Mouse (Mus musculus): Measurements from ENCODE around the gene Spon1. TPM values are rescaled to one million over a fixed set of nuclear protein-coding genes. Genes with fewer than 3 reads are reported as not detected.

Spon1 gene
- polyA plus RNA-seq, 1 experiment, result 38.2 TPM

- H3K27ac ChIP-seq (ENCODE audit: insufficient read depth, low read length), result no peak overlapping the region
- no peak for DNase-seq
- no peaks in the 10 kb centered on the region for H3K4me1 ChIP-seq (ENCODE audit: control insufficient read depth, insufficient read depth, low read length)
- no peaks in the 10 kb centered on the region for H3K27me3 ChIP-seq (ENCODE audit: control insufficient read depth, insufficient read depth, low read length)
- no peak for TF ChIP-seq CTCF (IDR thresholded peaks at IDR 0.05; ENCODE audit: borderline replicate concordance, insufficient read depth, low read depth, low read length)
- TF ChIP-seq POLR2A (IDR thresholded peaks at IDR 0.05; ENCODE audit: borderline replicate concordance, insufficient read depth, low read length), result no peak
- 89% methylated on average over 1 of the region's 1 CpGs for WGBS
- no peak overlapping the region for H3K4me3 ChIP-seq (replicated peaks; ENCODE audit: insufficient read depth, low read depth, low read length)
Observed at GRCm38 (mm10) chr7:113872846-113873245, 107.0 kb downstream of the Spon1 start.

- no peak for DNase-seq
- 86% methylated on average over 4 of the region's 4 CpGs for WGBS
- TF ChIP-seq POLR2A (IDR thresholded peaks at IDR 0.05; ENCODE audit: borderline replicate concordance, insufficient read depth, low read length), result no peak
- no peak for TF ChIP-seq CTCF (IDR thresholded peaks at IDR 0.05; ENCODE audit: borderline replicate concordance, insufficient read depth, low read depth, low read length)
- H3K27ac ChIP-seq (ENCODE audit: insufficient read depth, low read length), result no peak overlapping the region
- H3K27me3 ChIP-seq (ENCODE audit: control insufficient read depth, insufficient read depth, low read length), result no peaks in the 10 kb centered on the region
- H3K4me1 ChIP-seq (ENCODE audit: control insufficient read depth, insufficient read depth, low read length), result no peaks in the 10 kb centered on the region
- H3K4me3 ChIP-seq (replicated peaks; ENCODE audit: insufficient read depth, low read depth, low read length), result no peak overlapping the region
Observed at GRCm38 (mm10) chr7:113877451-113877850, 111.7 kb downstream of the Spon1 start.

GRCm38 (mm10) chr7:113877926-113878325 is 112.1 kb downstream of the Spon1 start:
- 79% methylated on average over 5 of the region's 5 CpGs for WGBS
- Histone ChIP-seq H3K27ac (ENCODE audit: insufficient read depth, low read length) (no peak overlapping the region), H3K27me3 (ENCODE audit: control insufficient read depth, insufficient read depth, low read length) (no peaks in the 10 kb centered on the region), H3K4me3 (replicated peaks; ENCODE audit: insufficient read depth, low read depth, low read length) (no peak overlapping the region), H3K4me1 (ENCODE audit: control insufficient read depth, insufficient read depth, low read length) (no peaks in the 10 kb centered on the region)
- TF ChIP-seq CTCF (IDR thresholded peaks at IDR 0.05; ENCODE audit: borderline replicate concordance, insufficient read depth, low read depth, low read length) (no peak), POLR2A (IDR thresholded peaks at IDR 0.05; ENCODE audit: borderline replicate concordance, insufficient read depth, low read length) (no peak)
- DNase-seq, result no peak

GRCm38 (mm10) chr7:113879085-113879501 is 113.3 kb downstream of the Spon1 start:
- no peak for DNase-seq
- Histone ChIP-seq H3K27ac (ENCODE audit: insufficient read depth, low read length) (no peak overlapping the region), H3K4me3 (replicated peaks; ENCODE audit: insufficient read depth, low read depth, low read length) (no peak overlapping the region), H3K27me3 (ENCODE audit: control insufficient read depth, insufficient read depth, low read length) (no peaks in the 10 kb centered on the region), H3K4me1 (ENCODE audit: control insufficient read depth, insufficient read depth, low read length) (no peaks in the 10 kb centered on the region)
- WGBS, result 75% methylated on average over 7 of the region's 7 CpGs
- no peak for TF ChIP-seq POLR2A (IDR thresholded peaks at IDR 0.05; ENCODE audit: borderline replicate concordance, insufficient read depth, low read length)
- TF ChIP-seq CTCF (IDR thresholded peaks at IDR 0.05; ENCODE audit: borderline replicate concordance, insufficient read depth, low read depth, low read length), result no peak

GRCm38 (mm10) chr7:113880021-113880420 is 114.2 kb downstream of the Spon1 start:
- no peak overlapping the region for H3K4me3 ChIP-seq (replicated peaks; ENCODE audit: insufficient read depth, low read depth, low read length)
- 89% methylated on average over 3 of the region's 3 CpGs for WGBS
- TF ChIP-seq CTCF (IDR thresholded peaks at IDR 0.05; ENCODE audit: borderline replicate concordance, insufficient read depth, low read depth, low read length), result no peak
- TF ChIP-seq POLR2A (IDR thresholded peaks at IDR 0.05; ENCODE audit: borderline replicate concordance, insufficient read depth, low read length), result no peak
- H3K4me1 ChIP-seq (ENCODE audit: control insufficient read depth, insufficient read depth, low read length), result no peaks in the 10 kb centered on the region
- H3K27ac ChIP-seq (ENCODE audit: insufficient read depth, low read length), result no peak overlapping the region
- no peak for DNase-seq
- H3K27me3 ChIP-seq (ENCODE audit: control insufficient read depth, insufficient read depth, low read length), result no peaks in the 10 kb centered on the region

- H3K27me3 ChIP-seq (ENCODE audit: control insufficient read depth, insufficient read depth, low read length), result no peaks in the 10 kb centered on the region
- H3K27ac ChIP-seq (ENCODE audit: insufficient read depth, low read length), result no peak overlapping the region
- 96% methylated on average over 2 of the region's 2 CpGs for WGBS
- DNase-seq, result no peak
- TF ChIP-seq CTCF (IDR thresholded peaks at IDR 0.05; ENCODE audit: borderline replicate concordance, insufficient read depth, low read depth, low read length), result no peak
- TF ChIP-seq POLR2A (IDR thresholded peaks at IDR 0.05; ENCODE audit: borderline replicate concordance, insufficient read depth, low read length), result no peak
- no peaks in the 10 kb centered on the region for H3K4me1 ChIP-seq (ENCODE audit: control insufficient read depth, insufficient read depth, low read length)
- H3K4me3 ChIP-seq (replicated peaks; ENCODE audit: insufficient read depth, low read depth, low read length), result no peak overlapping the region
Observed at GRCm38 (mm10) chr7:113890782-113891181, 125.0 kb downstream of the Spon1 start.

- H3K27ac ChIP-seq (ENCODE audit: insufficient read depth, low read length), result no peak overlapping the region
- no peak for TF ChIP-seq POLR2A (IDR thresholded peaks at IDR 0.05; ENCODE audit: borderline replicate concordance, insufficient read depth, low read length)
- TF ChIP-seq CTCF (IDR thresholded peaks at IDR 0.05; ENCODE audit: borderline replicate concordance, insufficient read depth, low read depth, low read length), result no peak
- no peaks in the 10 kb centered on the region for H3K4me1 ChIP-seq (ENCODE audit: control insufficient read depth, insufficient read depth, low read length)
- no peaks in the 10 kb centered on the region for H3K27me3 ChIP-seq (ENCODE audit: control insufficient read depth, insufficient read depth, low read length)
- no peak for DNase-seq
- 85% methylated on average over 6 of the region's 6 CpGs for WGBS
- H3K4me3 ChIP-seq (replicated peaks; ENCODE audit: insufficient read depth, low read depth, low read length), result no peak overlapping the region
Observed at GRCm38 (mm10) chr7:113891491-113891890, 125.7 kb downstream of the Spon1 start.

- 93% methylated on average over 7 of the region's 7 CpGs for WGBS
- H3K27ac ChIP-seq (ENCODE audit: insufficient read depth, low read length), result no peak overlapping the region
- no peaks in the 10 kb centered on the region for H3K27me3 ChIP-seq (ENCODE audit: control insufficient read depth, insufficient read depth, low read length)
- no peak for DNase-seq
- no peak overlapping the region for H3K4me3 ChIP-seq (replicated peaks; ENCODE audit: insufficient read depth, low read depth, low read length)
- no peaks in the 10 kb centered on the region for H3K4me1 ChIP-seq (ENCODE audit: control insufficient read depth, insufficient read depth, low read length)
- TF ChIP-seq POLR2A (IDR thresholded peaks at IDR 0.05; ENCODE audit: borderline replicate concordance, insufficient read depth, low read length) (no peak), CTCF (IDR thresholded peaks at IDR 0.05; ENCODE audit: borderline replicate concordance, insufficient read depth, low read depth, low read length) (no peak)
Observed at GRCm38 (mm10) chr7:113893944-113894662, 128.3 kb downstream of the Spon1 start.

Data from cerebellum, adult 2 months (tissue).